Mouse (Mus musculus): Measurements from ENCODE around the gene Ankdd1a.

Gene Ankdd1a

DNA sequence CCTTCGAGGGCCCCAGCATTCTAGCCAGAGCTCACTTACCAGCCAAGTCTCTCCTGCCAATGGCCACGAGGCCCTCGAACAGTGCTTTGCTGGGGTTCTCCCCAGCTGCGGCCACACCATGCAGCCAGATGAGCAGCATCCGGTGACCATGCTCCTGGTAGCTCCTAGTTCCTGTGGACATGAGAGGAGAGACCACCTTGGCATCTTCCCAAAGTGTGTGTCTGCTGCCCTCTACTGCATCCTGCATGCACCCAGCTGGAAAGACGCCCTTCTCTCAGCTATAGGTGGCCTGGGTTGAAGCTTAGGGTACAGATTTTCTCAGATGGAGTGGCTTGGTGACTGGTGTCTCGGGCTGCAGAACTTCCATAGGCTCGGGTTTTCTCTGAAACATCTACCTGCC, 17.8 kb downstream of the Ankdd1a start:
- DNase-seq (ENCODE audit: low read depth): no peak

DNA sequence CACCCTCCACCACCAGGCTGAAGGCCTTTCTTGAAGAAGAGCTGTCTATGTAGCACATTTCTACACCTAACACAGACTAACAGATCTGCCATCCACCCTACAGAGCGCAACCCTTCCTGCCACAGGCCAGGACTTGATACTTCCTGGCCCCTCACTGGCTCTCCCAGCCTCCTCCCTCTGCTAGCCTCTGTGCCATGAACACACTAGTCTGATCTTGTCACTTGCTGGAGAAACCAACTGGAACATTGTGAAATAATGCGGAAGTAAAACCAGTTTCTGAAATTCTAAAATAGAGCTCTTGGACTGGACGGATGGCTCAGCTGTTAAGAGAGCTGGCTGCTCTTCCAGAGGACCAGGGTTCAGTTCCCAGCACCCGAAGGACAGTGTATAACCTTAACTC, 27.1 kb downstream of the Ankdd1a start:
- DNase-seq (ENCODE audit: low read depth): no peak

DNA sequence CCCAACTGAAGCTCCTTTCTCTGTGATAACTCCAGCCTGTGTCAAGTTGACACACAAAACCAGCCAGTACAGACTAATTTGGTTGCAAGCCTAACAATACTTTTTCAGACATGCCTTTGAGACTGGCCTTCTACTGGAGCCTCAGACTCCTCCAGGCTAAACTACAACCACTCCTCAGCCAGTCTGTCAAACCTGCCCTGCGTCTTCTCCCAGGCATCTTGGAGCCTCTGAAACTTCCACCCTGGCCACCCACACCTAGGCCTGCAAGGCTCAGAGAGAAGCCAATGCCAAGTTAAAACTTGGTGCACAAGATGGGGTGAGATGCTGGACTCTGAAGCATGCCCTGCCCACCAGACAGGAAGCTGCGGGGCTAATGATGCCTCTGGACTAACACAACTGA, 27.6 kb downstream of the Ankdd1a start:
- DNase-seq (ENCODE audit: low read depth): no peak

- no peak for DNase-seq (ENCODE audit: low read depth)
Measured at GRCm38 (mm10) chr9:65491476-65491875, 28.5 kb downstream of the Ankdd1a start.

DNA sequence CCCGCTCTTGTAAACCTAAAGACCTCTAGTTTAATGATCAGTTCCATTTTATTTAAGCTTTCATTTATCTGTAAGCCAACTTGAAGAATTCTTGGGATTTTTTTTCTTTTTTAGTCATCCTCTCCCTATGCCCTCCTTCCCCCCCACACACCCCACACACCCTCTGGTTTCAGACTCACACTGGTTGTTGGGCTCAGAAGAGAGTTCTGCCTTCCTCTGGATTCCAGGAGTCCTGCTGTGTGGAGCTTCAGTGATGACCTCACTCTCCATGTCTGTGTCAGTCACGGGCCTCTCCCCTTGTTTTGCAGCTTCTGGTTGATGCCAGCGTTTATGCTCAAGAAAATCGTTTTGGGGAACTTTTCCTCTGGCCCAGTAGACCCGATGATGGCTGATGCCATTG, 39.9 kb downstream of the Ankdd1a start:
- no peak for DNase-seq (ENCODE audit: low read depth)

DNA sequence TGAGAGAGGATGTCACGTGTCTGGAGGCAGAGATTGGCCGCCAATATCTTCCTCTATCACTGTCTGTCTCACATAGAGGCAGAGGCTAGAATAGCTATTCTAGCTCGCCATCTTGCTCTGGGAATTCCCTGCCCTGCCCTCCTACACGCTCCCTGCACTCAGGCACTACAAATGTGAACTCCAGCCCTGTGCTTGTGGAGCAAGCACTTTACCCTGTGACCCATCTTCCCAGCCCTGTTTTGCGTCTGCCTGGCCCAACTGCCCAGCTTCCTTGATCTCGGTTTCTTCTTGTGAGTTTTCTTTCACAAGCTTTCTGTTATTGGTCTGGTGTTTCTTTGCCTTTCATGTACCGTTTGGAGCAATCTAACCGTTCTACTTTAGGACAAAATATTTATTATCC, 40.8 kb downstream of the Ankdd1a start:
- no peak for DNase-seq (ENCODE audit: low read depth)

DNA sequence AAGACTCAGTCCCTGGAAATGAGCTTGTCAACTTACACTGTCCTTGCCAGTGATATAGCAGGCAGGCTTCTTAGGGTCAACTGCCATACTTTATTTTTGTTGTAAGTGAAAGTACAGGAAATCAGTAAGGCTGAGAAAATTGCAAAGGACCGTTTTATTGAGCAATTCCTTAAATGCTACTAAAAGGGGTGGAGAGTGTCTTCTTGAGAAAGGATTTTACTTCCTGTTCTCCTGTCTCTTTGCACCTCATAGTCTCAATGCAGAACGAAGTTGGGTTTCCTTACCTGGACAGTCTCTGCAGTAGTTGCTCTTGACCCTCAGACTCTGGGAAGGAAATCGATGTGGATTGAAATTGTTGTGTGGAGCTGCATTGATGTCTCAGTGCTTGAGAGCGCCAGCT, 47.2 kb downstream of the Ankdd1a start:
- DNase-seq (ENCODE audit: low read depth): no peak

GRCm38 (mm10) chr9:65467686-65468085, 52.3 kb downstream of the Ankdd1a start:
- DNase-seq (ENCODE audit: low read depth): no peak

- no peak for DNase-seq (ENCODE audit: low read depth)
Measured at GRCm38 (mm10) chr9:65465241-65465640, 54.8 kb downstream of the Ankdd1a start.

- no peak for DNase-seq (ENCODE audit: low read depth)
Measured at GRCm38 (mm10) chr9:65464161-65464560, 55.8 kb downstream of the Ankdd1a start.

DNA sequence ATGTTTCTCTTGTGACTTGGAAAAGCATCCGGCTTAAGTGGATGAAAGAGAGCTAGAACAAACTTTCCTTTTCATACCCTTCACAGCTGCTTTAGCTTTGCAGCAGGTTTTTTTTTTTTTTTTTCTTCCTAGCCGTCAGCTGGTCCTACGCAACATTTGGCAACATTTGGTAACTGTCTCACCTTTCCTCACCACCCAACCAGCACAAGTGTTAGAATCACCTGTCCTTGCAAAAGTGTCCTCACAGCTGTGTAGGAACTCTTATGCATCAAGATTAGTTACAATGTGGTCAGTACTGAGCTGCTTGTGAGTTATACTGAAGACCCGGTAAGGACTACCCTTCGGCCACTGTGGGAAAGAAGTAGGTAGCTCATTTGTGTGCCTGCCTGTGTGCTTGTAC, 57.4 kb downstream of the Ankdd1a start:
- no peak for DNase-seq (ENCODE audit: low read depth)

DNA sequence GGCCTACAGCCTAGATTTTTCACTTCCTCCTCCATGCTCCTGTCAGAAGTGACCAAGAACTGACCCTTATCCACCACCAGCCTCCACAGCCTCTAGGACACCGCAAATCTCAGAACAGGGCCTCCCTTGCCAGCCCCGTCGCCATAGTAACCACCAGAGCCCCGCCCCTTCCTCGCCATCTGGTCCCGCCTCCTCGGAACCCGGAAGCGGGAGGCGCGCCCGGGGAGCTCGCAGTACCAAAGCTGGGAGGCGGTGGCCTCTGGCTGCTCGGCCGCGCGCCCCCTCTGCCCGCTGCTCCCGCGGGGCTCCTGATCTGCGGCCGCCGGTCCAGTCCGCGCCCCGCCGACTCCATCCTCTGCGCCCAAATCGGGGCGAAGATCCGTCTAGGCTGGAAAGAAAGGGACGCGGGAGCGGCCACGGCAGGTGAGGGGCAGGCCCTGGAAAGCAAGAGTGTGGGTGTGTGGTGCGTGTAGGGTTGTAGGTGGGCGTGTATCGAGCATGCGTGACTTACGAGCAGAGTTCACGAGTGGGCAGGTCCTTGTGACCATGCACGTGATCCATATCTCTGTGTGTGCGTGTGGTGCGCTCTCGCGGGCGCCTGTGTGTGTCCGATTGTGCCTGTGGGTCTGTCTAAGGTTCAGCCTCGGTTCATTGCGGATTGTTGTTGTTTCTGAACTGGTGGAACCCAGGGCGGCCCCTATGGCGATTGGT, 59.1 kb downstream of the Ankdd1a start, which contains the start of gene Spg21:
Gene Spg21, plus strand, starts transcription at position 216 of the 711 bp plus-strand sequence.
- peak; percentile 83 for DNase-seq (ENCODE audit: low read depth)

DNA sequence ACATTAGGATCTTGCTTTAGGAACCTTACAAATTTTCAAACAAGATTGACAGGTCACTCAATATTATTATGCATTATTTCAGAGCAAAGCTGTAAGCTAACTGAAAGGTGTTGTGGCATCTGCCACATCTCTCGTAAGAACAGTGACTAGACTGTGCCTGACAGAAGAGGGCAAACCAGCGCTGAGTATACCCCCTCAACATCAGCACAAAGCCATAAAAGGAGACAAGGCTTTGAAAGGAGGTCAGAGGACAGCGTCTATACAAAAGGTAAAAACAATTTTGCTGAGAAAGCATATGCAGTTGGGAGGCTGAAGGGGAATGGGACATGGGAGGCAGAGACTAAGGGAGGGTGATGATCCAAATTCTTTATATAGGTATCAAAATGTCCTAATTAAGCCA, 59.8 kb downstream of the Ankdd1a start:
- DNase-seq (ENCODE audit: low read depth): no peak

DNA sequence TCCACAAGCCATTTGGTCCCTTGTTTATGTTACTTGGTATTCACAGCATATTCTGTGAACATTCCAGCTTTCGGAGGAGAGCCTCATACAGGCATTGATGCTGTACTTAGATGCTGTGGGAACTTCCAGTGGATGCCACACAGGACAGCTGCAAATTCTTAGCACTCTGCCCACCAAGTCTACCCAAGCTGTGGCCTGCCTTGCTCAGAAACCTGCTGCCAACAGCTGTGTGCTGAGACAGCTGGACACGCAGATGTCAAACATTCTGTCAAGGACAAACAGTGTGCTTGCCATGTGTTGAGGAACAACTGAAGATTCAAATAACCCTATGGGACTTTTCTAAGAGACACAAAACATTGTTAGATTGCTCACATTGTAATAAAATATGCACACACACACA, 61.0 kb downstream of the Ankdd1a start:
- no peak for DNase-seq (ENCODE audit: low read depth)

GRCm38 (mm10) chr9:65447951-65448350, 72.0 kb downstream of the Ankdd1a start:
- no peak for DNase-seq (ENCODE audit: low read depth)

GRCm38 (mm10) chr9:65444692-65445091, 75.3 kb downstream of the Ankdd1a start:
- DNase-seq (ENCODE audit: low read depth): no peak
